Mouse (Mus musculus) T-cell, adult 66 days (primary cell): ENCODE measurements around the gene Zfp105. TPM values are rescaled to one million over a fixed set of nuclear protein-coding genes. Genes with fewer than 3 reads are reported as not detected.

Experiments used
- total RNA-seq, 2 experiments: library from RNA; stranded (reverse); gene quantifications; 3 replicates in 1 of 2; 4 replicates in 1 of 2; pipeline ENCODE4 v1.2.4; 2023

The Zfp105 gene
- total RNA-seq, result not detected

GRCm38 (mm10) chr9:122922936-122923381 lies at the start of gene Zfp105:
Zfp105 (plus strand) TSS chr9:122923072.

GRCm38 (mm10) chr9:122885385-122885784 lies 37.5 kb upstream of the Zfp105 start, which contains the start of gene Zkscan7:
Zkscan7 (plus strand) TSS chr9:122885685.

DNA sequence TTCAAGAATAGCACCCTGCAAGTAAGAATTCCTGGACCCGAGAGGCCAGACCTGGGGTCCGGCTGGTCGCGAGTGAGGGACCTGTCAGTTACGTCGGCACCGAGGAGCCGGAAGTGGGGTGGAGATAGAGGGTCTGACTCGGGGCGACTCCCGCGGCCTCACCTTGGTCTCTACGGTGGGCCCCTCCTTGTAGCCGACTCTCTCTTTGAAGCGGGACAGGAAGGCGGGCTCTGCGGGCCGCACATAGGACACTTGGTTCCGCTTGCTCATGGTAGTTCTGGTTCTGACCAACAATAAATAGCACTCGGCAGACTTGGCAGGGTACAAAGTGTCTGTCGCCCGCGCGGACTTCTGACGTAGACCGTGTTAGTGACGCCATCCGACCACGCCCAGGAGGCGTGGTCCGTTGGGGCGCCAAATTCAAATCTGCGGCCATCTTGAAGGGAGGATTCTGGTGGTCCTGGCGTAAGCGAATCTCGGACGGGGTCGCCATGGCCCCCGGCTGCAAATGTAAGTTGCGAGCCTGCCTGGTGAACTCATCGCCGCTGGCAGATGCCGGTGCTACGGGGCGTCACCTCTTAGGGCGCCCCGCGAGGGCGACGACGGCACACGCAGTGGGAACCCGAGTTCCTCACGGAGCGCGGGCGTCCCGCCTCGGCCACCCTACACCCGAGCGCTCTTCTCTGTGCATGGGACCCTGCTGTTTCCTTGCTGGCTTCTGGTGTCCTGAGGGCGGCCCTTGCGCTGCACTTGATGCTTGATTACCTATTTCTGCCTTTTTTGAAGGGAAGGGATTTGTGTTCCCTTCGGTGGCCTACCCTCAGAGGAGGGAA lies 28.0 kb downstream of the Zfp105 start, which contains the start of the genes 1110059G10Rik and Kif15:
1110059G10Rik (minus strand) TSS at position 358 of the 833 bp plus-strand sequence.
Kif15 (plus strand) TSS at position 404 of the 833 bp plus-strand sequence.

Other genes with a start within 250 kb of the Zfp105 start
- not detected for gene Topaz1, start 175.7 kb upstream of the Zfp105 start, total RNA-seq
- gene Tcaim, start 117.5 kb upstream of the Zfp105 start, total RNA-seq, result 10 to 100 TPM; 15.2 to 19.0 TPM
- not detected for gene Gm35549, start 79.0 kb upstream of the Zfp105 start, total RNA-seq
- gene Zfp445, start 57.1 kb upstream of the Zfp105 start, total RNA-seq, result 100 to 1,000 TPM; 136 to 137 TPM
- 1 to 10 TPM; 5.2 to 6.1 TPM for gene Zkscan7, start 37.4 kb upstream of the Zfp105 start, total RNA-seq
- gene 1110059G10Rik, start 27.9 kb downstream of the Zfp105 start, total RNA-seq, result 10 to 100 TPM; 42.5 to 43.6 TPM
- 10 to 100 TPM in 1 of 2 experiments, 1 to 10 TPM in 1; 2.3 to 10.9 TPM for gene Kif15, start 28.0 kb downstream of the Zfp105 start, total RNA-seq
- gene Tmem42, start 98.3 kb downstream of the Zfp105 start, total RNA-seq, result 10 to 100 TPM; 17.7 to 21.4 TPM
- gene Tgm4, start 111.7 kb downstream of the Zfp105 start, total RNA-seq, result 1 to 10 TPM in 1 of 2 experiments, under 1 TPM in 1; 0.96 to 4.1 TPM
- 10 to 100 TPM; 56.6 to 57.0 TPM for gene Zdhhc3, start 190.1 kb downstream of the Zfp105 start, total RNA-seq
- 10 to 100 TPM; 50.1 to 62.1 TPM for gene Exosc7, start 190.1 kb downstream of the Zfp105 start, total RNA-seq
- gene Clec3b, start 227.9 kb downstream of the Zfp105 start, total RNA-seq, result 1 to 10 TPM in 1 of 2 experiments, not detected in 1; 1.2 TPM